Mouse (Mus musculus) ES-E14 (cell line): ENCODE data around the gene Fpr3.

Experiments
- CHD2 ChIP-seq: IDR thresholded peaks from 2 replicates; pipeline ENCODE4 v1.6.1; 2014; ENCODE audit warnings: mild to moderate bottlenecking, low read depth, low read length, inconsistent platforms
- HCFC1 ChIP-seq: IDR thresholded peaks from 2 replicates; pipeline ENCODE4 v1.6.1; 2012; ENCODE audit warnings: low read length, inconsistent platforms, borderline replicate concordance; ENCODE audit not compliant: insufficient read depth
- MAFK ChIP-seq: IDR thresholded peaks from 2 replicates; pipeline ENCODE4 v1.6.1; 2014; ENCODE audit warnings: mild to moderate bottlenecking, low read depth, low read length, inconsistent platforms; ENCODE audit not compliant: insufficient read depth
- ZC3H11A ChIP-seq: IDR thresholded peaks from 2 replicates; pipeline ENCODE4 v1.6.1; 2012; ENCODE audit warnings: low read depth, mild to moderate bottlenecking, inconsistent platforms, low read length, borderline replicate concordance
- ZNF384 ChIP-seq: IDR thresholded peaks from 2 replicates; pipeline ENCODE4 v1.6.1; 2012; ENCODE audit warnings: low read depth, low read length, inconsistent platforms

DNA sequence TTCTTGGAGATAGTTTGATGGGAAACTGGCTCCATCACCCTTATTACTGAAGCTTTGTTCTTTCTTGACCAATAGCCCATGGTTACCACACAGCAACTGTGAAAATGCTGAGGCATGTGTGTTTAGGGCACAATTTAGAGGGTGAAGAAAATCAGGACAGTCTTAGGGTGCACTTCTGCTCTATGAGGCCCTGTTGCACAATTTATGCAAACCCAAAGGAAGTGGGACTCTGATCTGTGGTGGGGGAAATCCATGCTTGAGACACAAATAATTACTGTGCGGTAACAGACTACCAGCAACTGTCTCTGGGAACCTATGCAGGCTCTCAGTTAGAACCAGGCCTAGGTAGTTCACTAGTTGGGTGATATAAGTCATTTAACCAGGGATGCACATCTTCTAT, 13.1 kb downstream of the Fpr3 start:
- TF ChIP-seq MAFK (no peak), HCFC1 (no peak), ZC3H11A (no peak), CHD2 (no peak), ZNF384 (no peak)
